8 mouse cellular contexts compared by ENCODE assay signal in genomic region chr15:27925865-27926264, GRCm38 (mm10).
DNase-seq lines count a peak whose midpoint lies in the region; ATAC-seq and TF ChIP-seq lines count a peak whose summit lies in the region.

No protein-coding gene starts in this region.

- 50% methylated on average over 8 of the region's 8 CpGs for WGBS in midbrain, embryonic 13.5 days
- WGBS in midbrain, embryonic 15.5 days, result 50% methylated on average over 8 of the region's 8 CpGs
- WGBS in embryonic facial prominence, embryonic 15.5 days, result 15% methylated on average over 8 of the region's 8 CpGs
- 23% methylated on average over 8 of the region's 8 CpGs for WGBS in limb, embryonic 14.5 days
- WGBS in midbrain, embryonic 10.5 days, result 65% methylated on average over 8 of the region's 8 CpGs

- H3K4me3 ChIP-seq in midbrain, embryonic 13.5 days (replicated peaks), result no peak overlapping the region
- H3K4me3 ChIP-seq in midbrain, embryonic 15.5 days, result no peak overlapping the region
- no peak overlapping the region for H3K4me3 ChIP-seq in embryonic facial prominence, embryonic 15.5 days (replicated peaks)
- no peak overlapping the region for H3K4me3 ChIP-seq in limb, embryonic 14.5 days (replicated peaks; ENCODE audit: low read length)
- no peak overlapping the region for H3K4me3 ChIP-seq in midbrain, embryonic 10.5 days

- ATAC-seq in midbrain, embryonic 13.5 days, result no peak
- no peak for ATAC-seq in midbrain, embryonic 15.5 days (replicated peaks)
- peak; percentile 11; the same call in 1 of the 2 replicates for ATAC-seq in embryonic facial prominence, embryonic 15.5 days (ENCODE audit: insufficient number of reproducible peaks, low FRiP score, low TSS enrichment, low read depth)
- peak; percentile 46; the same call in 1 of the 2 replicates for ATAC-seq in limb, embryonic 14.5 days (ENCODE audit: low FRiP score, low read depth)
- ATAC-seq in erythroid progenitor cell, adult 5-6 weeks (replicated peaks; ENCODE audit: low FRiP score, poor library complexity, severe bottlenecking), result no peak

- TF ChIP-seq POLR2A in limb, embryonic 14.5 days (IDR thresholded peaks at IDR 0.05; ENCODE audit: borderline replicate concordance, extremely low read depth, insufficient read depth, insufficient read length), result no peak

- no peaks in the 10 kb centered on the region for H3K36me3 ChIP-seq in midbrain, embryonic 13.5 days
- no peaks in the 10 kb centered on the region for H3K36me3 ChIP-seq in midbrain, embryonic 15.5 days (replicated peaks)
- H3K36me3 ChIP-seq in embryonic facial prominence, embryonic 15.5 days, result no peaks in the 10 kb centered on the region
- H3K36me3 ChIP-seq in limb, embryonic 14.5 days (ENCODE audit: control insufficient read depth, insufficient read depth, low read length), result no peaks in the 10 kb centered on the region
- no peaks in the 10 kb centered on the region for H3K36me3 ChIP-seq in midbrain, embryonic 10.5 days

- no peak overlapping the region for H3K4me2 ChIP-seq in midbrain, embryonic 13.5 days (replicated peaks)
- H3K4me2 ChIP-seq in midbrain, embryonic 15.5 days, result no peak overlapping the region
- no peak overlapping the region for H3K4me2 ChIP-seq in embryonic facial prominence, embryonic 15.5 days (replicated peaks)
- no peak overlapping the region for H3K4me2 ChIP-seq in limb, embryonic 14.5 days (replicated peaks; ENCODE audit: low read depth, low read length, severe bottlenecking)

- H3K27ac ChIP-seq in midbrain, embryonic 13.5 days, result peak overlapping the region; percentile 37; the same call in 1 of the 2 replicates
- no peak overlapping the region for H3K27ac ChIP-seq in midbrain, embryonic 15.5 days
- H3K27ac ChIP-seq in embryonic facial prominence, embryonic 15.5 days (replicated peaks), result peak overlapping the region; percentile 48; the same call in 1 of the 2 replicates
- no peak overlapping the region for H3K27ac ChIP-seq in limb, embryonic 14.5 days (replicated peaks; ENCODE audit: low read depth, low read length)
- no peak overlapping the region for H3K27ac ChIP-seq in midbrain, embryonic 10.5 days (replicated peaks)

- H3K4me1 ChIP-seq in midbrain, embryonic 13.5 days (replicated peaks), result peaks cover 69% of the 10 kb centered on the region
- peaks cover 58% of the 10 kb centered on the region for H3K4me1 ChIP-seq in midbrain, embryonic 15.5 days
- H3K4me1 ChIP-seq in embryonic facial prominence, embryonic 15.5 days, result peaks cover 52% of the 10 kb centered on the region
- H3K4me1 ChIP-seq in limb, embryonic 14.5 days (ENCODE audit: control insufficient read depth, insufficient read depth, low read length), result peaks cover 44% of the 10 kb centered on the region
- H3K4me1 ChIP-seq in midbrain, embryonic 10.5 days, result peaks cover 70% of the 10 kb centered on the region

- no peak overlapping the region for H3K9ac ChIP-seq in midbrain, embryonic 13.5 days (replicated peaks)
- no peak overlapping the region for H3K9ac ChIP-seq in midbrain, embryonic 15.5 days
- H3K9ac ChIP-seq in embryonic facial prominence, embryonic 15.5 days, result no peak overlapping the region
- no peak overlapping the region for H3K9ac ChIP-seq in limb, embryonic 14.5 days (ENCODE audit: low read depth, low read length, severe bottlenecking)

- no peaks in the 10 kb centered on the region for H3K27me3 ChIP-seq in midbrain, embryonic 13.5 days
- no peaks in the 10 kb centered on the region for H3K27me3 ChIP-seq in midbrain, embryonic 15.5 days (replicated peaks)
- H3K27me3 ChIP-seq in embryonic facial prominence, embryonic 15.5 days, result no peaks in the 10 kb centered on the region
- H3K27me3 ChIP-seq in limb, embryonic 14.5 days (ENCODE audit: control insufficient read depth, insufficient read depth, low read length), result no peaks in the 10 kb centered on the region
- no peaks in the 10 kb centered on the region; the same call in 1 of the 2 replicates for H3K27me3 ChIP-seq in midbrain, embryonic 10.5 days (ENCODE audit: low read depth, poor library complexity, severe bottlenecking)

- no peaks in the 10 kb centered on the region for H3K9me3 ChIP-seq in midbrain, embryonic 13.5 days
- H3K9me3 ChIP-seq in midbrain, embryonic 15.5 days, result no peaks in the 10 kb centered on the region
- no peaks in the 10 kb centered on the region for H3K9me3 ChIP-seq in embryonic facial prominence, embryonic 15.5 days (replicated peaks)
- no peaks in the 10 kb centered on the region for H3K9me3 ChIP-seq in limb, embryonic 14.5 days (ENCODE audit: control insufficient read depth, low read length)
- no peaks in the 10 kb centered on the region for H3K9me3 ChIP-seq in midbrain, embryonic 10.5 days (replicated peaks)

- peak; percentile 53 for DNase-seq in limb, embryonic 14.5 days (ENCODE audit: low spot score)
- DNase-seq in thymus, postnatal 0 days (ENCODE audit: low spot score), result peak; percentile 76
- no peak for DNase-seq in layer of hippocampus, postnatal 10 days (ENCODE audit: low spot score in 2 of 2)
- DNase-seq in midbrain, embryonic 10.5 days (ENCODE audit: low spot score), result no peak

Comparison
In these comparisons a context has a peak if more than half of its experiments do, and no peak if none do; other contexts are left out.
1. H3K27ac ChIP-seq: peak in midbrain, embryonic 13.5 days (single experiment) and embryonic facial prominence, embryonic 15.5 days (single experiment); none in midbrain, embryonic 15.5 days (single experiment), limb, embryonic 14.5 days (single experiment) and midbrain, embryonic 10.5 days (single experiment).
2. ATAC-seq: peak in embryonic facial prominence, embryonic 15.5 days (single experiment) and limb, embryonic 14.5 days (single experiment); none in midbrain, embryonic 13.5 days (single experiment), midbrain, embryonic 15.5 days (single experiment) and erythroid progenitor cell, adult 5-6 weeks (single experiment).
3. DNase-seq: peak in limb, embryonic 14.5 days (single experiment) and thymus, postnatal 0 days (single experiment); none in layer of hippocampus, postnatal 10 days (0 of 2) and midbrain, embryonic 10.5 days (single experiment).